Mouse (Mus musculus) forebrain, embryonic 11.5 days (tissue): ENCODE measurements around the gene Slc38a10. TPM values are rescaled to one million over a fixed set of nuclear protein-coding genes. Genes with fewer than 3 reads are reported as not detected.

Experiments used
- ATAC-seq: fragments of 200-750 bp; cut with Nextera tagmentation; replicated peaks from 2 replicates; pipeline ENCODE4 v1.8.0; 2017; ENCODE audit warnings: moderate TSS enrichment; ENCODE audit not compliant: low FRiP score
- DNase-seq: peaks from one replicate; pipeline ENCODE4 v3.0.0-alpha.2; 2017; ENCODE audit warnings: low spot score
- H3K27ac ChIP-seq: fragments of 300-500 bp; sonication (generic); 2 replicates; pipeline ENCODE4 v1.5.1; 2014; ENCODE audit warnings: low read depth, low read length
- H3K27me3 ChIP-seq: fragments of 300-500 bp; sonication (generic); 2 replicates; pipeline ENCODE4 v1.6.1; 2014; ENCODE audit warnings: mild to moderate bottlenecking, low read length, mixed read lengths; ENCODE audit not compliant: control insufficient read depth, insufficient read depth
- H3K36me3 ChIP-seq: fragments of 300-500 bp; sonication (generic); 2 replicates; pipeline ENCODE4 v1.6.1; 2014; ENCODE audit warnings: mild to moderate bottlenecking, low read length, moderate library complexity, mixed read lengths; ENCODE audit not compliant: control insufficient read depth, insufficient read depth
- H3K4me1 ChIP-seq: fragments of 300-500 bp; sonication (generic); replicated peaks from 2 replicates; pipeline ENCODE4 v1.6.1; 2014; ENCODE audit warnings: low read length, mixed read lengths; ENCODE audit not compliant: control insufficient read depth, insufficient read depth
- H3K4me2 ChIP-seq: fragments of 300-500 bp; sonication (generic); 2 replicates; pipeline ENCODE4 v1.6.1; 2014; ENCODE audit warnings: low read depth, mild to moderate bottlenecking, low read length, moderate library complexity, mixed read lengths; ENCODE audit not compliant: severe bottlenecking
- H3K4me3 ChIP-seq: fragments of 300-500 bp; sonication (generic); 2 replicates; pipeline ENCODE4 v1.5.1; 2014; ENCODE audit warnings: low read depth, low read length
- H3K9ac ChIP-seq: fragments of 300-500 bp; sonication (generic); 2 replicates; pipeline ENCODE4 v1.6.1; 2014; ENCODE audit warnings: low read length
- H3K9me3 ChIP-seq: fragments of 300-500 bp; sonication (generic); 2 replicates; pipeline ENCODE4 v1.6.1; 2016; ENCODE audit warnings: low read length, mixed read lengths; ENCODE audit not compliant: control insufficient read depth
- WGBS: fragments of 180-500 bp; shearing (Covaris S2); extraction: QIAGEN DNeasy Blood & Tissue Kit; methylation state at CpG from one replicate; pipeline ENCODE4 v1.1.7; 2014; 5-methylcytosine and 5-hydroxymethylcytosine counted together
- polyA plus RNA-seq: library from polyadenylated mRNA; unstranded; fragments of >200 nt; fragmentation: Nextera tagmentation; extraction: Ambion mirVana; gene quantifications from 2 replicates; pipeline ENCODE4 v1.2.1, GENCODE M21; 2014

The Slc38a10 gene
- 58.3 and 68.2 TPM in 2 replicates for polyA plus RNA-seq

GRCm38 (mm10) chr11:120151113-120151494 lies at the start of gene Slc38a10:
Gene Slc38a10 (minus strand): TSS chr11:120151346.
- Histone ChIP-seq H3K4me3 (peak within 1 kb of the TSS; percentile 93), H3K27ac (peak within 1 kb of the TSS; percentile 64), H3K9ac (peak within 1 kb of the TSS; percentile 78), H3K9me3 (no peaks in the 10 kb centered on the region), H3K4me1 (peaks cover 9% of the 10 kb centered on the region), H3K27me3 (no peaks in the 10 kb centered on the region), H3K4me2 (peak within 1 kb of the TSS; percentile 87), H3K36me3 (no peaks in the 10 kb centered on the region)
- peak; percentile 97 for ATAC-seq
- 0% methylated on average over 28 of the region's 28 CpGs for WGBS
- DNase-seq = peak; percentile 99

DNA sequence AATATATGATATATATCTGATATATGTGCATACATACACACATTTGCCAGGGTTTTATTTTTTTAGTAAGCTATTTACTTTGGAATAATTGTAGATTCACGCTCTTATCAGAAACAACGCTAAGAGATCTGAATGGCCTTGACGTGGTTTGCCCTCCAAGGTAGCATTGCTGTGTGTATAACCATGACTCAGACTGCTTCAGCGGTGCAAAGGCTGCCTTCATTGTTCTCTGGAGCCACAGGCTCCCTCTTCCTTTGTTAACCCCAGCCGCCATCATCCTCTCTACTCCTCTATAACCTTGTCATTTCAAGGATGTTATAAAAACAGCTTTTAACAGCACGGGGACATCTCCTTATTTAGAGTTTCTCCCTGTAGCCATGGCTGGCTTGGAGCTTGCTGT lies 49.5 kb upstream of the Slc38a10 start:
- Histone ChIP-seq H3K4me2 (no peak overlapping the region), H3K27ac (no peak overlapping the region), H3K9ac (no peak overlapping the region), H3K27me3 (no peaks in the 10 kb centered on the region), H3K4me3 (no peak overlapping the region), H3K9me3 (no peaks in the 10 kb centered on the region), H3K36me3 (no peaks in the 10 kb centered on the region), H3K4me1 (0 out of 2 replicates have a peak, but pooled peaks cover 2% of the 10 kb centered on the region)
- ATAC-seq (no peak), DNase-seq (no peak)
- 76% methylated on average over 6 of the region's 6 CpGs for WGBS

GRCm38 (mm10) chr11:120199766-120200165 lies 48.6 kb upstream of the Slc38a10 start:
- Histone ChIP-seq H3K27me3 (no peaks in the 10 kb centered on the region), H3K9ac (no peak overlapping the region), H3K4me1 (0 out of 2 replicates have a peak, but pooled peaks cover 2% of the 10 kb centered on the region), H3K4me3 (no peak overlapping the region), H3K4me2 (no peak overlapping the region), H3K9me3 (no peaks in the 10 kb centered on the region), H3K36me3 (no peaks in the 10 kb centered on the region), H3K27ac (no peak overlapping the region)
- 72% methylated on average over 7 of the region's 7 CpGs for WGBS
- no peak for DNase-seq
- ATAC-seq = no peak

- 59% methylated on average over 13 of the region's 13 CpGs for WGBS
- H3K9me3 ChIP-seq = no peaks in the 10 kb centered on the region
- H3K4me2 ChIP-seq = no peak overlapping the region
- no peak overlapping the region for H3K4me3 ChIP-seq
- no peaks in the 10 kb centered on the region for H3K36me3 ChIP-seq
- no peak overlapping the region for H3K9ac ChIP-seq
- no peak overlapping the region for H3K27ac ChIP-seq
- no peak for ATAC-seq
- H3K27me3 ChIP-seq = no peaks in the 10 kb centered on the region
- no peak for DNase-seq
- 0 out of 2 replicates have a peak, but pooled peaks cover 2% of the 10 kb centered on the region for H3K4me1 ChIP-seq
Measured at GRCm38 (mm10) chr11:120198831-120199230, 47.7 kb upstream of the Slc38a10 start.

- H3K27me3 ChIP-seq = no peaks in the 10 kb centered on the region
- H3K4me3 ChIP-seq = peak overlapping the region; percentile 94
- 34% methylated on average over 14 of the region's 14 CpGs for WGBS
- H3K36me3 ChIP-seq = no peaks in the 10 kb centered on the region
- peak overlapping the region; percentile 60 for H3K4me2 ChIP-seq
- H3K4me1 ChIP-seq = peaks cover 6% of the 10 kb centered on the region; the same call in 1 of the 2 replicates
- DNase-seq (no peak), ATAC-seq (0 out of 2 replicates have a peak, but pooled peaks have one; percentile 1)
- no peak overlapping the region for H3K27ac ChIP-seq
- no peaks in the 10 kb centered on the region for H3K9me3 ChIP-seq
- peak overlapping the region; percentile 99 for H3K9ac ChIP-seq
Measured at GRCm38 (mm10) chr11:120190526-120191412, 39.6 kb upstream of the Slc38a10 start.

DNA sequence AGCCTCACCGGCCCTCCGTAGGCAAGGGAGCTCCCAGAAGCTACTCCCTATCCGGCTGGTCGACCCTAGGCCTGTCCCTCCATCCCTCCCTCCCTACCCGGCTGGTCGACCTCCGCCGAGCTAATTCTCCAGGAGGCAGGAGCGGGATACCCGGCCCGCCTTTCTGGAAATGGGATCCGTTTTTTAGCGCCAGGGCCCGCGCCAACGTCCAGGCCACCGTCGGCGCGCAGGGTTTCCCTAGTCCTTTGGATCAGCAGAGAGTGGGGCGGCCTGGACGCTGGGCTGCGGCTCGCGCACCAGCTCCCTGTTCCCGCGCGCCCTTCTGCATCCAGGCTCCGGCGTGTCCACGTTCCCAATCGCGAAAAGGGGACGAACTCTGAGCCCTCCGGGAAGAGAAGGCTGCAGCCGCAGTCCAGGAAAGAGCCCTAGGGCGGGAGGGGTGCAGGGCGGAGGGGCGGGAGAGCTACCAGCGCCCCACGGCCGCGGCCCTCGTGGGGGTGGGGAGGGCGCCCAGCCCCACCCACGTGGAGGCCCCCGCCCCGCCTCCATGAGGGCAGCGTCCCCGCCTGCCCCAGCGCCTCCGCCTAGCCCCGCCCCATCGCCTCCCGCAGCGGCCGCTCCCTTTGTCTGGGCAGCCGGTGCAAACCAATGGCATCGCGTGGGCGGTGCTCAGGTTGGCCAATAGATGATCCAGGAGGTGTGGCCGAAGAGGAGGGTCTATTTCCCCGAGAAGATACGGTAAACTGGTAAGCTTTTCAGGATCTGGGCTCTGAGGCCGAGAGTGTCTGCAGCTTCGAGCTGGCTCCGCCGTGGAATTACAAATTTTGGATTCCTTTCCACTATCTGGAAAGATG lies 38.5 kb upstream of the Slc38a10 start:
- Histone ChIP-seq H3K27ac (peak overlapping the region; percentile 95), H3K4me2 (peak overlapping the region; percentile 98), H3K4me3 (peak overlapping the region; percentile 94), H3K9me3 (no peaks in the 10 kb centered on the region), H3K9ac (peak overlapping the region; percentile 99), H3K27me3 (no peaks in the 10 kb centered on the region), H3K4me1 (peaks cover 14% of the 10 kb centered on the region), H3K36me3 (no peaks in the 10 kb centered on the region)
- ATAC-seq (peak; percentile 91), DNase-seq (peak; percentile 100)
- under 1% methylated on average over 67 of the region's 68 CpGs for WGBS

DNA sequence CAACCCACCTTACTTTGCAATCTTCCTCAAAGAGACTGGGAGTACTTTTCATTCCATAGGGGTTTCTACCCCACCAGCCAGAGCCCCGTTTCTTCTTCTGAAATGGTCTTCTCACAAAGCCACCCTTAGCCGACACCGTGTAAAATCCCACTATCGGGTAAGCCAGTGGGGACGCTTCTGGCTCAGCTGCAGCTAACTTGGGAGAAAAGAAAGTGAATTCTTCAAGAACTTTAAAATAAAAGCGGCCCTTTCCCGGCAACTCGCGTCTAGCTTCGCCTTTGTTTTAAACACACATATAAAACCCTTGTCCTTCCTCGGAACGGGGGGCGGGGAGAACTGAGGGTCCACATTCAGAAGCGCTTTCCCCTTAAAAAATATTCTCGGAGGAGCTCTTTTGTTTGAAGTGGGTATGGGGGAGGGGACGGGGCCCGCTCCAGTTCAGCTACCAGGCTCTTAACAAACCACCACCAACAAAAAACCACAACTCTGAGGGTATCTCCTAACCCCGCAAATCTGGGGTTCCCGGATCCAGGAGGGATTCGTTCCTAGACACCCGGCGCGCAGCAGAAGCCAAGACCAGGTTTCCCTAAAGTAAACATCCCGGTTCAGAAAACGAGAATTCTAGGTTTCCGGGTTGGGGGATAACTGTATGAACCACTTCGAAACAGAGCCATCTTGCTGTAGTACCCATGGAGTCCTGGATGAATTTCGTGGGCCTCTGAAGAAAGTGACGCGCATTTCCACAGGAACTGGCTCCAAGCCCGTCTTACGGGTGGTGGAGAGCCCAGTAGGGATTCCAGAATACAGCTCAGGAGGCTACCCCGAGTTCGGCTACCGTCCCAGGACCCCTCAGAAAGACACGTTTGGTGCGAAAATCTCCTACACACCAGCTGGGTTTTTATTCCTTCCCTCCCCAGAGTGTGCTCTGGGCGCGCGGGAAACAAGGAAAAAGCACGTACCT lies 37.6 kb upstream of the Slc38a10 start:
- peak; percentile 84 for DNase-seq
- no peaks in the 10 kb centered on the region for H3K27me3 ChIP-seq
- peak overlapping the region; percentile 99 for H3K9ac ChIP-seq
- H3K4me2 ChIP-seq = peak overlapping the region; percentile 98
- H3K36me3 ChIP-seq = no peaks in the 10 kb centered on the region
- H3K27ac ChIP-seq = peak overlapping the region; percentile 95
- H3K4me1 ChIP-seq = peaks cover 24% of the 10 kb centered on the region
- H3K4me3 ChIP-seq = peak overlapping the region; percentile 94
- under 1% methylated on average over 40 of the region's 41 CpGs for WGBS
- H3K9me3 ChIP-seq = no peaks in the 10 kb centered on the region
- ATAC-seq = no peak
